Mouse (Mus musculus) MEL (cell line): ENCODE results near the gene Hcrt. TPM values are rescaled to one million over a fixed set of nuclear protein-coding genes. Genes with fewer than 3 reads are reported as not detected.

Experiments used
- DNase-seq: peaks from one replicate; pipeline ENCODE4 v3.0.0; 2011; ENCODE audit warnings: low read depth, low spot score
- H3K27ac ChIP-seq: 2 replicates; pipeline ENCODE4 v1.5.1; 2012; ENCODE audit warnings: low read depth, mild to moderate bottlenecking, control low read depth, low read length, moderate library complexity; ENCODE audit not compliant: control insufficient read depth
- H3K27me3 ChIP-seq, 2 experiments: fragments of 150-350 bp in 1 of 2; sonication (generic) in 1 of 2; 2 replicates each; pipeline ENCODE4 v1.6.1; 2012; ENCODE audit warnings: low read length in 2 of 2, mild to moderate bottlenecking in 2 of 2, improper control_type of control experiment in 1 of 2, moderate library complexity in 1 of 2; ENCODE audit not compliant: insufficient read depth in 2 of 2, control insufficient read depth in 1 of 2
- H3K36me3 ChIP-seq, 2 experiments: 2 replicates each; pipeline ENCODE4 v1.6.1; 2012 to 2014; ENCODE audit warnings: low read length in 2 of 2, improper control_type of control experiment in 1 of 2, inconsistent platforms in 1 of 2, mild to moderate bottlenecking in 1 of 2; ENCODE audit not compliant: insufficient read depth in 2 of 2, control insufficient read depth in 1 of 2
- H3K4me1 ChIP-seq, 2 experiments: fragments of 150-350 bp in 1 of 2; sonication (generic) in 1 of 2; 2 replicates each; pipeline ENCODE4 v1.6.1; 2012; ENCODE audit warnings: low read length in 2 of 2, improper control_type of control experiment in 1 of 2, mild to moderate bottlenecking in 1 of 2; ENCODE audit not compliant: insufficient read depth in 2 of 2, control insufficient read depth in 1 of 2
- H3K4me3 ChIP-seq, 2 experiments: fragments of 150-350 bp in 1 of 2; sonication (generic) in 1 of 2; 2 replicates each; pipeline ENCODE4 v1.5.1; 2012; ENCODE audit warnings: low read depth in 2 of 2, low read length in 2 of 2, mild to moderate bottlenecking in 2 of 2, moderate library complexity in 2 of 2, control low read depth in 1 of 2, improper control_type of control experiment in 1 of 2; ENCODE audit not compliant: control insufficient read depth in 1 of 2, insufficient read depth in 1 of 2
- H3K79me2 ChIP-seq: 2 replicates; pipeline ENCODE4 v1.6.1; 2012; ENCODE audit warnings: mild to moderate bottlenecking, low read length, moderate library complexity; ENCODE audit not compliant: control insufficient read depth, poor library complexity, insufficient read depth
- H3K9ac ChIP-seq: 2 replicates; pipeline ENCODE4 v1.6.1; 2012; ENCODE audit warnings: low read depth, mild to moderate bottlenecking, control low read depth, low read length, moderate library complexity; ENCODE audit not compliant: control insufficient read depth, poor library complexity, severe bottlenecking
- H3K9me3 ChIP-seq: fragments of 150-350 bp; sonication (generic); replicated peaks from 2 replicates; pipeline ENCODE4 v1.6.1; 2012; ENCODE audit warnings: mild to moderate bottlenecking, low read length, improper control_type of control experiment, moderate library complexity; ENCODE audit not compliant: insufficient read depth
- BHLHE40 ChIP-seq: IDR thresholded peaks from 2 replicates; pipeline ENCODE4 v1.6.1; 2012; ENCODE audit warnings: low read depth, mild to moderate bottlenecking, inconsistent platforms, low read length, improper control_type of control experiment, borderline replicate concordance
- CHD1 ChIP-seq: IDR thresholded peaks from 2 replicates; pipeline ENCODE4 v1.6.1; 2012; ENCODE audit warnings: low read depth, mild to moderate bottlenecking, inconsistent platforms, low read length, improper control_type of control experiment
- CHD2 ChIP-seq: IDR thresholded peaks from 2 replicates; pipeline ENCODE4 v1.6.1; 2011; ENCODE audit warnings: low read length, improper control_type of control experiment
- ELF1 ChIP-seq: IDR thresholded peaks from 2 replicates; pipeline ENCODE4 v1.6.1; 2014; ENCODE audit warnings: low read depth, mild to moderate bottlenecking, inconsistent platforms, low read length, improper control_type of control experiment, moderate library complexity
- EP300 ChIP-seq, 2 experiments: IDR thresholded peaks; 2 replicates each; pipeline ENCODE4 v1.6.1; 2011; ENCODE audit warnings: improper control_type of control experiment in 2 of 2, low read length in 2 of 2, low read depth in 1 of 2, mild to moderate bottlenecking in 1 of 2
- ETS1 ChIP-seq: IDR thresholded peaks from 2 replicates; pipeline ENCODE4 v1.6.1; 2012; ENCODE audit warnings: low read depth, mild to moderate bottlenecking, inconsistent platforms, low read length, improper control_type of control experiment, moderate library complexity
- GATA1 ChIP-seq: IDR thresholded peaks from 2 replicates; pipeline ENCODE4 v1.6.1; 2011; ENCODE audit warnings: low read depth, low read length, improper control_type of control experiment
- HCFC1 ChIP-seq: IDR thresholded peaks from 2 replicates; pipeline ENCODE4 v1.6.1; 2012; ENCODE audit warnings: low read depth, mild to moderate bottlenecking, inconsistent platforms, low read length, improper control_type of control experiment, moderate library complexity
- JUND ChIP-seq: IDR thresholded peaks from 2 replicates; pipeline ENCODE4 v1.6.1; 2011; ENCODE audit warnings: low read depth, mild to moderate bottlenecking, improper control_type of control experiment, low read length
- KAT2A ChIP-seq: conservative IDR thresholded peaks from 2 replicates; pipeline ENCODE4 v1.6.1; 2012; ENCODE audit warnings: low read depth, low read length, improper control_type of control experiment, inconsistent platforms
- MAFK ChIP-seq: IDR thresholded peaks from 2 replicates; pipeline ENCODE4 v1.6.1; 2011; ENCODE audit warnings: low read depth, mild to moderate bottlenecking, low read length, improper control_type of control experiment, borderline replicate concordance
- MAX ChIP-seq: IDR thresholded peaks from 2 replicates; pipeline ENCODE4 v1.6.1; 2011; ENCODE audit warnings: low read length, improper control_type of control experiment
- MAZ ChIP-seq: IDR thresholded peaks from 2 replicates; pipeline ENCODE4 v1.6.1; 2012; ENCODE audit warnings: low read depth, mild to moderate bottlenecking, inconsistent platforms, low read length, improper control_type of control experiment
- MXI1 ChIP-seq: IDR thresholded peaks from 2 replicates; pipeline ENCODE4 v1.6.1; 2011; ENCODE audit warnings: mild to moderate bottlenecking, low read depth, low read length, improper control_type of control experiment
- MYB ChIP-seq: IDR thresholded peaks from 2 replicates; pipeline ENCODE4 v1.6.1; 2011; ENCODE audit warnings: mild to moderate bottlenecking, low read depth, low read length, improper control_type of control experiment
- MYC ChIP-seq: IDR thresholded peaks from 2 replicates; pipeline ENCODE4 v1.6.1; 2011; ENCODE audit warnings: low read depth, mild to moderate bottlenecking, low read length, improper control_type of control experiment, moderate library complexity
- NELFE ChIP-seq: IDR thresholded peaks from 2 replicates; pipeline ENCODE4 v1.6.1; 2011; ENCODE audit warnings: low read depth, low read length, improper control_type of control experiment
- NRF1 ChIP-seq: IDR thresholded peaks from 2 replicates; pipeline ENCODE4 v1.6.1; 2014; ENCODE audit warnings: low read depth, mild to moderate bottlenecking, inconsistent platforms, low read length, improper control_type of control experiment, moderate library complexity; ENCODE audit not compliant: poor library complexity, insufficient read depth, severe bottlenecking
- POLR2A ChIP-seq, 2 experiments: IDR thresholded peaks; 2 replicates each; pipeline ENCODE4 v1.6.1; 2011 to 2012; ENCODE audit warnings: low read length in 2 of 2, mild to moderate bottlenecking in 2 of 2, control low read depth in 1 of 2, improper control_type of control experiment in 1 of 2, low read depth in 1 of 2, moderate library complexity in 1 of 2; ENCODE audit not compliant: control insufficient read depth in 1 of 2, insufficient read depth in 1 of 2, poor library complexity in 1 of 2
- POLR2AphosphoS2 ChIP-seq: IDR thresholded peaks from 2 replicates; pipeline ENCODE4 v1.6.1; 2011; ENCODE audit warnings: low read length, improper control_type of control experiment
- RAD21 ChIP-seq: IDR thresholded peaks from 2 replicates; pipeline ENCODE4 v1.6.1; 2011; ENCODE audit warnings: mild to moderate bottlenecking, low read depth, low read length, improper control_type of control experiment
- RCOR1 ChIP-seq: IDR thresholded peaks from 2 replicates; pipeline ENCODE4 v1.6.1; 2012; ENCODE audit warnings: low read depth, mild to moderate bottlenecking, inconsistent platforms, low read length, improper control_type of control experiment
- SIN3A ChIP-seq: IDR thresholded peaks from 2 replicates; pipeline ENCODE4 v1.6.1; 2012; ENCODE audit warnings: low read length, improper control_type of control experiment, inconsistent platforms
- TAL1 ChIP-seq: IDR thresholded peaks from 2 replicates; pipeline ENCODE4 v1.6.1; 2012; ENCODE audit warnings: mild to moderate bottlenecking, inconsistent platforms, low read length, moderate library complexity, mixed read lengths
- TBP ChIP-seq: IDR thresholded peaks from 2 replicates; pipeline ENCODE4 v1.8.0; 2011; ENCODE audit warnings: low read depth, low read length, improper control_type of control experiment
- TCF12 ChIP-seq: IDR thresholded peaks from 2 replicates; pipeline ENCODE4 v1.6.1; 2014; ENCODE audit warnings: low read depth, mild to moderate bottlenecking, inconsistent platforms, low read length, improper control_type of control experiment, moderate library complexity
- UBTF ChIP-seq: IDR thresholded peaks from 2 replicates; pipeline ENCODE4 v1.6.1; 2012; ENCODE audit warnings: low read depth, mild to moderate bottlenecking, inconsistent platforms, low read length, improper control_type of control experiment, moderate library complexity, borderline replicate concordance; ENCODE audit not compliant: insufficient read depth
- USF1 ChIP-seq: IDR thresholded peaks from 2 replicates; pipeline ENCODE4 v1.6.1; 2014; ENCODE audit warnings: low read depth, mild to moderate bottlenecking, inconsistent platforms, low read length, improper control_type of control experiment, moderate library complexity
- ZKSCAN1 ChIP-seq: IDR thresholded peaks from 2 replicates; pipeline ENCODE4 v1.6.1; 2012; ENCODE audit warnings: low read depth, mild to moderate bottlenecking, inconsistent platforms, low read length, improper control_type of control experiment, moderate library complexity
- ZMIZ1 ChIP-seq: IDR thresholded peaks from 2 replicates; pipeline ENCODE4 v1.6.1; 2012; ENCODE audit warnings: low read depth, mild to moderate bottlenecking, inconsistent platforms, low read length, improper control_type of control experiment, moderate library complexity
- polyA plus RNA-seq, 2 experiments: library from polyadenylated mRNA; stranded (reverse) in 1 of 2; unstranded in 1 of 2; fragments of >175 nt in 1 of 2; fragments of >200 nt in 1 of 2; gene quantifications; 2 replicates each; pipeline versions ENCODE4 v1.2.1 to v1.2.4; 2012; ENCODE audit warnings: low replicate concordance in 2 of 2, low read depth in 1 of 2; ENCODE audit not compliant: insufficient read length in 2 of 2, insufficient read depth in 1 of 2, missing spikeins in 1 of 2
- total RNA-seq: library from RNA; depleted of rRNA; stranded (reverse); fragments of 300-350 nt; gene quantifications from 2 replicates; pipeline ENCODE4 v1.2.3, GENCODE M21; 2012

Hcrt gene
- total and polyA plus RNA-seq, 3 experiments, result not detected

- peak; percentile 59 for TF ChIP-seq GATA1
- peak; percentile 35; the same call in 1 of the 2 replicates for TF ChIP-seq MXI1
- 0 out of 2 replicates have a peak, but pooled peaks have one; percentile 50 for TF ChIP-seq HCFC1
- no peak for TF ChIP-seq TAL1
- TF ChIP-seq USF1, result no peak
- TF ChIP-seq RCOR1, result 0 out of 2 replicates have a peak, but pooled peaks have one; percentile 23
- TF ChIP-seq UBTF, result no peak
- no peak for TF ChIP-seq POLR2AphosphoS2
- TF ChIP-seq CHD2, result no peak
- no peak for TF ChIP-seq MAZ
- 0 out of 2 replicates have a peak, but pooled peaks have one; percentile 31 for TF ChIP-seq ELF1
- TF ChIP-seq SIN3A, result no peak; the same call in 1 of the 2 replicates
- no peak for TF ChIP-seq JUND
- TF ChIP-seq KAT2A, result no peak
- TF ChIP-seq BHLHE40, result no peak
- no peak for TF ChIP-seq MYB
- no peak for TF ChIP-seq MAFK
- TF ChIP-seq ETS1, result 0 out of 2 replicates have a peak, but pooled peaks have one; percentile 43
- 0 out of 2 replicates have a peak, but pooled peaks have one; percentile 44 for TF ChIP-seq TCF12
- no peak for TF ChIP-seq MAX
- no peak for TF ChIP-seq NELFE
Measured at GRCm38 (mm10) chr11:100714534-100714915, 48.2 kb downstream of the Hcrt start (continued).

- no peaks in the 10 kb centered on the region for H3K9me3 ChIP-seq
- peaks cover 5 to 27% of the 10 kb centered on the region in 2 experiments; a peak in 3 of 4 replicates for H3K4me1 ChIP-seq
- H3K27ac ChIP-seq, result peak within 1 kb of the TSS; percentile 79
- peak within 1 kb of the TSS; percentile 64 for H3K9ac ChIP-seq
- peak within 1 kb of the TSS; percentile 32 to 39 for H3K4me3 ChIP-seq
- DNase-seq, result peak; percentile 96
- peaks cover 13% of the 10 kb centered on the region for H3K79me2 ChIP-seq
- peaks cover 4 to 28% of the 10 kb centered on the region in 2 experiments for H3K36me3 ChIP-seq
- H3K27me3 ChIP-seq, result no peaks in the 10 kb centered on the region
- TF ChIP-seq SIN3A (peak; percentile 89), MYB (peak; percentile 14; the same call in 1 of the 2 replicates), CHD1 (no peak), POLR2A (IDR thresholded peaks at IDR 0.05; ENCODE audit: control insufficient read depth in 1 of 2, insufficient read depth in 1 of 2, low read depth in 1 of 2, low read length in 2 of 2, poor library complexity in 1 of 2) (peak; percentile 31 to 63; a peak in 2 of 4 replicates), RCOR1 (peak; percentile 20; the same call in 1 of the 2 replicates), MXI1 (peak; percentile 33; the same call in 1 of the 2 replicates), ZMIZ1 (peak; percentile 57; the same call in 1 of the 2 replicates), ZKSCAN1 (0 out of 2 replicates have a peak, but pooled peaks have one; percentile 10), TBP (peak; percentile 77), UBTF (no peak), POLR2AphosphoS2 (peak; percentile 74; the same call in 1 of the 2 replicates), BHLHE40 (no peak), HCFC1 (peak; percentile 74), ETS1 (peak; percentile 45), MAX (peak; percentile 56), USF1 (no peak; the same call in 1 of the 2 replicates), ELF1 (peak; percentile 66), RAD21 (no peak), MYC (0 out of 2 replicates have a peak, but pooled peaks have one; percentile 33), TAL1 (peak; percentile 70), GATA1 (peak; percentile 78), CHD2 (peak; percentile 54), EP300 (IDR thresholded peaks at IDR 0.05; ENCODE audit: low read depth in 1 of 2, low read length in 2 of 2) (peak; percentile 41 to 75), NRF1 (peak; percentile 9; the same call in 1 of the 2 replicates), TCF12 (peak; percentile 56; the same call in 1 of the 2 replicates)
Measured at GRCm38 (mm10) chr11:100713735-100714533, 48.8 kb downstream of the Hcrt start, which contains the start of gene Hspb9. Hspb9 (plus strand) TSS chr11:100713850.
